Mouse (Mus musculus) brown adipose tissue, adult 24 weeks (tissue): Measurements from ENCODE around the gene Hist1h4h. TPM values are rescaled to one million over a fixed set of nuclear protein-coding genes. Genes with fewer than 3 reads are reported as not detected.
A peak's percentile ranks its signal among the peaks of the same experiment; 100 is the strongest.
"Not testable (repeated sequence)": the region's sequence is repeated elsewhere in the genome, so short reads cannot be mapped to it uniquely, and the experiment has no call there.

Experiments used
- H3K27ac ChIP-seq: fragments of 200-500 bp; replicated peaks from 2 replicates; pipeline ENCODE4 v1.5.1; 2012; ENCODE audit warnings: low read depth, mild to moderate bottlenecking, low read length
- H3K4me1 ChIP-seq: fragments of 200-500 bp; 2 replicates; pipeline ENCODE4 v1.6.1; 2012; ENCODE audit warnings: low read length, mixed read lengths; ENCODE audit not compliant: control insufficient read depth, insufficient read depth, insufficient read length
- H3K4me3 ChIP-seq: fragments of 200-500 bp; 2 replicates; pipeline ENCODE4 v1.5.1; 2012; ENCODE audit warnings: low read depth, mild to moderate bottlenecking, low read length, moderate library complexity; ENCODE audit not compliant: insufficient read depth
- polyA plus RNA-seq: library from polyadenylated mRNA; stranded (reverse); fragments of >200 nt; gene quantifications from 2 replicates; pipeline ENCODE4 v1.2.4, GENCODE M21; 2012; ENCODE audit not compliant: missing spikeins, insufficient read depth, insufficient read length

Gene Hist1h4h
- polyA plus RNA-seq, 1 experiment, result 69.6 TPM

DNA sequence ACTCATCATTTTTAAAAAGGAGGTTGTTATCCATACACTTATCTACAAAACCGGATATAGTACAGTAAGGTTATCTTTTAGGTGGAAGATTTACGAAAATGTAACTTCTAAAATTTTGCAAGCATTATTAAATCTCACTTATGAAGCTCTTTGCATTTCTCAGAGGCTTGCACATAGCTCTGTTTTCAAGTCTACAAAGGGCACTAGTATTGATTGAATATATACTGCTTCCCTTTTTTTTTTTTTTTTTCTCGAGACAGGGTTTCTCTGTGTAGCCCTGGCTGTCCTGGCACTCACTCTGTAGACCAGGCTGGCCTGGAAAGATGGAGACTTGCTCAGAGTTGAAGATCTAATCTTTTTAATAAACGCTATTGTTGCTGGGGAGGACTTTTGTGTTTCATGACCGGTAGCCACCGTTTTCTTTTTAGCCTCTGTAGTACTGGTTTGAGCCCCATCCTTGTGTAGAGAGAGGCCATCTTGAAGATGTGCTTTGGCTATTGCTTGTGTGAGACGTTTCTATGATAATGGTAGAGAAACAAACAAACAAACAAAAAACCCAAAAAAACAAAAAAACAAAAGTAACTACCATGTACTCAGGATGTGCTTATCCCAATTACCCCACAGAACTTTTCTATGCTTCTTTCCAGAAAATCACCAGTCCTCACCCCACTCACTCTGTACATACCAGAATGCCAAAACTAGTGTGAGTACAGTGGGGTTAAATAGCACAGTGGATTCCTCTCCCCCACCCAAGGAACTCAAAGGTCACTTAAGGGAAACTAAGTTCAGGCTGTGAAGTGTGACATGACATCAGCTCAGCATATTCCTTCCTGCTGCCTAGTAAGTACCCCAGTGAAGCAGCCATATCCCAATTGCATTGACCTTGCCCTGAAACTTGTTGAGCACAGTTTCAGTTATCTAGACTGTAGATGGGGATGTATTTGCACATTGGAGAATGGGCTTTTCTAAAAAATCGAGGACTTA, 21.4 kb downstream of the Hist1h4h start:
- peak overlapping the region; percentile 50; the same call in 1 of the 2 replicates for H3K4me3 ChIP-seq
- no peaks in the 10 kb centered on the region for H3K4me1 ChIP-seq
- H3K27ac ChIP-seq, result 0 out of 2 replicates have a peak overlapping the region, but pooled peaks have one; percentile 5

DNA sequence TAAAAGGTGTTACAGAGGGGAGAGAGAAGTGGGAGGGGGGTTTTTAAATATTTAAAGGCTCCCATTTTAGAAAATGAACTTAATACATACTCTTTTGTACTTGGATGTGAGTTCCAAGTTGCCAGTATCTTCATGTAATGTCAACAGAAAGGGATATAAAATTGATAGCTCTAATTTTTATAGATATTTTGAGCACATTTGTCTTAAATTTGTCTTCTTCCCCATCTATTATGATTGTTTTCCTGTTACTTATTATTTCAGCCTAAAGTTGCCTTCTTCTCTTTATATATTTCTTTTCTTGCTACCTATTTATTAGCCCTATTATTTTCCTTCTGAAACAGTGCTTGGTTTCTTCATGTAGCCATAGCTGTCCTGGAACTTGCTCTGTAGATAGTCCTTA, 22.1 kb downstream of the Hist1h4h start, which contains the start of gene Hist1h1d:
Hist1h1d (plus strand) TSS at position 301 of the 400 bp plus-strand sequence.
- no peak within 1 kb of the TSS for H3K4me3 ChIP-seq
- no peak within 1 kb of the TSS for H3K27ac ChIP-seq
- no peaks in the 10 kb centered on the region for H3K4me1 ChIP-seq

DNA sequence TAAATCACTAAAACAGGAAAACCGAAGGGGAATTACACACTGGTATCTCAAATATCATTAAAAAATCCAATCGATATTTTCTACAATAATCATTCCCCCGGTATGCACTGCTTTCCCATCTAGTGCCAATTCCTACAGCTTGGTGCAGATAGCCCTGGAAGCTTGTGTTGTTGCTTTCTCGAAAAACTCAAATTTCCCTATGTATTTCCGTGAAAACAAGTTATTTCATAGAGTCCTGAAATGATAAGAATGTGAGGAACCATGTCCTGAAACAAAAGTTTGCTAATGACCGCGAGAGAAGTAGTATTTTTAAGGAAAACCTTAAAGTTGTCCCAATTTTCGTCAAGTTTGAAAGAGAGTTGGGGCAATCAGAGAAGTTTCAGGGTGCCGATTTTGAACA, 23.5 kb downstream of the Hist1h4h start:
- no peak overlapping the region; the same call in 1 of the 2 replicates for H3K27ac ChIP-seq
- peak overlapping the region; percentile 69 for H3K4me3 ChIP-seq
- no peaks in the 10 kb centered on the region for H3K4me1 ChIP-seq

DNA sequence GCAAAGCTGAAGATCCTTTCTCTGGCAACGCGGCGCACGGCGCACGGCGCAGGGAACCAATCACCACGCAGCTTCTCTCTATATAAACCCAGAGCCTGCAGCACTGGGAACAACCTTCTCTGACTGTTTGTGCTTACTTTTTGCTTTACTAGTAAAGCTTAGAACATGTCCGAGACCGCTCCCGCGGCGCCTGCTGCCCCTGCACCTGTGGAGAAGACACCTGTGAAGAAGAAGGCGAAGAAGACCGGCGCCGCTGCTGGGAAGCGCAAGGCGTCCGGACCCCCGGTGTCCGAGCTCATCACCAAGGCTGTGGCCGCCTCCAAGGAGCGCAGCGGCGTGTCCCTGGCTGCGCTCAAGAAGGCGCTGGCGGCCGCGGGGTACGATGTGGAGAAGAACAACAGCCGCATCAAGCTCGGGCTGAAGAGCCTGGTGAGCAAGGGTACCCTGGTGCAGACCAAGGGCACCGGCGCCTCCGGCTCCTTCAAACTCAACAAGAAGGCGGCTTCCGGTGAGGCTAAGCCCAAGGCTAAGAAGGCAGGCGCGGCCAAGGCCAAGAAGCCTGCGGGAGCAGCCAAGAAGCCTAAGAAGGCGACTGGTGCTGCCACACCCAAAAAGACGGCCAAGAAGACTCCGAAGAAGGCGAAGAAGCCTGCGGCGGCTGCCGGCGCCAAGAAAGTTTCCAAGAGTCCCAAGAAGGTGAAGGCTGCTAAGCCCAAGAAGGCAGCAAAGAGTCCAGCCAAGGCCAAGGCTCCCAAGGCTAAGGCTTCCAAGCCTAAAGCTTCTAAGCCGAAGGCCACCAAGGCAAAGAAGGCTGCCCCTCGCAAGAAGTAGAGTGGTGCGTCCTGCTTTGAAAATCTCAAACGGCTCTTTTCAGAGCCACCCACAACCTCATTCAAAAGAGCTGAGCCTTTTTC, 24.3 kb downstream of the Hist1h4h start:
- peak overlapping the region; percentile 69 for H3K4me3 ChIP-seq
- H3K27ac ChIP-seq, result peak overlapping the region; percentile 74
- no peaks in the 10 kb centered on the region for H3K4me1 ChIP-seq

DNA sequence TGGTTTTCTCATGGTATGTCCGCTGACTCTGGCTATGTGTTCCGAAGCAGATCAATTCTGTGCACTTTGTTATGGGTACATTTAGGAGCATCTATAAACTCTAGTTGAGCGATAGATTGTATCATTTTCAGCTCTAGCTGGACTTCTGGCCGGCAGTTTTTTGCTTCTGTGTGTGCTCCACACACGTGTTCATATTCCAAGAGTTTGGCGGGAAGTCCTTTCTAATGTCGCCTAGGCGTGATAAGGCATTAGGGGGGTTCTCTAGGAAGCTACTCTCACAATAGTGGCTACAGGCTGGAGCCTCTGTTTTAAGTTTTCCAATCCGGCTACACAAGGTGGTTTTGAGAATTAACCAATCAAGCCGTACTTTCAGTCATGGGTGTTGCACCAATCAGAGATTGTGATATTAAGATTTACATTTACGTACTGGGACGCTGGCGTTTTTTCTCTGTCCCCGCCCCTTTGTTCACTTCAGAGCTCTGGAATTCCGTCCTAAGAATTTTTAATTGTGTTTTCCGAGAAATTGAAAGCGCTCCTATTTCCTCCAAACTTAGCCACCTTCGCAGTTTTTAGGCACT, 25.1 kb downstream of the Hist1h4h start:
- peak overlapping the region; percentile 77 for H3K27ac ChIP-seq
- H3K4me1 ChIP-seq, result no peaks in the 10 kb centered on the region
- peak overlapping the region; percentile 69 for H3K4me3 ChIP-seq

DNA sequence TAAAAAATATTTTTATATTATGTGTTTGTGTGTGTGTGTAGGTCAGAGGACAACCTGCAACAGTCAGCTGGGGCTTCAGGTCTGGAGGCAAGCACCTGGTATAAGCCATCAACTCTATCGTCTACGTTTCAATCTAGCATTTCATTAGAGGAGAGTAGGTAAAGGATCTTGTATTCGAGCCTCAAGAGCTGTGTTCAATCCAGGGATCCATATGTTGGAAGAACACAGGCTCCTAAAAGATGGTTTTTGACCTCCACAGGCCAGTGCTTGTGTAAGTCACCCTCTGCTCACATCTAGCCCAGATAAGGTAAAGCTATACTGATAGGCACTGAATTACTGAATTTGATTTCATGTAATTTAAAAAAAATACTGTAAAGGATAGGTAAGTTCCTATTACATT, 26.1 kb downstream of the Hist1h4h start:
- Histone ChIP-seq H3K4me3 (no peak overlapping the region), H3K27ac (no peak overlapping the region), H3K4me1 (no peaks in the 10 kb centered on the region)

DNA sequence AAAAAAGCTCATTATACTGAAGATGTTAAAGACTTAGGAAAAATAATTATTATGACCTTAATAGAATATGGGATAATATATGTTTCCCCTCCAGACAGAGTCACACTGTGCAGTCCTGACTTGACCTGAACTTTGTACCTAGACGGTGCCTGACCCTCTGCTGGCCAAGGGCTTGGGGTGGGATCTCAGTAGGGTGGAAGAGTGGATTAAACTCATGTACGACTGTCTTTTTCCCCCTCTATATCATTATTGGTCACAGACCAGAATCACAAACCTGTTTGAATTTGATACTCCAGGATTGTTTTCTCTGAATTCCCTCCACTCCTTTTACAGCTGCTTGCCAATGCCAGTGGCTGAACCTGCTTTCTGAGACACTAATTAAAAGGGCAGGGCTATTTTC, 29.8 kb downstream of the Hist1h4h start:
- H3K4me3 ChIP-seq, H3K4me1 ChIP-seq, H3K27ac ChIP-seq: not testable (repeated sequence)

DNA sequence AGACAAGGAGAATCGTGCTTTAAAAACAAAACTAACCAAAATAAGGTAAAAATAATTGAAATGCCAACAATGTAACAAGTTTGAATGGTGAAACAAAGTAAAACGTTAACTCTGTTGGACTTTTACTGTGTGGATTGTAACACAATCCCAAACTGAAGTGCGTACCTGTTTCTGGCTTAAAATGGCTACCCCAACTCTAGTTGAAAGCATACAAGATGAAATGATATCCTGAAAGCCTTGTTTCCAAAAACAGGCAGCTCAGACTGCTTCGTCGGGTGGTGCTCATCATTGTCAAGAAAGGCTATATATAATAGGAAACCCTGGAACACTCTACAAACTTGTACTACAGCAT, 30.7 kb downstream of the Hist1h4h start:
- Histone ChIP-seq H3K27ac (peak overlapping the region; percentile 37; the same call in 1 of the 2 replicates), H3K4me3 (peak overlapping the region; percentile 75)
- H3K4me1 ChIP-seq, result not testable (repeated sequence)

DNA sequence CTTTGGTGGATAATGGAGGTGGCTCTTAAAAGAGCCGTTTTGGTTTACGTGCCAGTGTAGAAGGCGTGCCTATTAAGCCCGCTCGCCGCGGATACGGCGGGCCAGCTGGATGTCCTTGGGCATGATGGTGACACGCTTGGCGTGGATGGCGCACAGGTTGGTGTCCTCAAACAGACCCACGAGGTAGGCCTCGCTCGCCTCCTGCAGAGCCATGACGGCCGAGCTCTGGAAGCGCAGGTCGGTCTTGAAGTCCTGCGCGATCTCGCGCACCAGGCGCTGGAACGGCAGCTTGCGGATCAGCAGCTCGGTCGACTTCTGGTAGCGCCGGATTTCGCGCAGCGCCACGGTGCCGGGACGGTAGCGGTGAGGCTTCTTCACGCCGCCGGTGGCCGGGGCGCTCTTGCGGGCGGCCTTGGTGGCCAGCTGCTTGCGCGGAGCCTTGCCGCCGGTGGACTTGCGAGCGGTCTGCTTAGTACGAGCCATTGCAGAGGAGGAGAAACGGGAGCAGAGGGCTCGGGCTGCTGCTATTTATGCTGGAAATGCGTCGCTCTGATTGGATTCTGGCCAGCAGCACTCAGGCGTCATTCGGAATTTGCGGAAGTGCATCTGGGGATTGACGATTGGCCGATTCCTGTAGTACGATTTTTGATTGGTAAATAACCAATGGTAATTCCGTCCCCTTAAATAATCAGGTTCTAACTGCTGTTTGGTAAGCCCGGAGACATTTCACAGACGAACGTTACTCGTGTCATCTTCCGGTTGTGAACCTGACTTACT, 31.2 kb downstream of the Hist1h4h start, which contains the start of gene Hist1h3e:
Hist1h3e (minus strand) TSS at position 487 of the 777 bp plus-strand sequence.
- peak within 1 kb of the TSS; percentile 70 for H3K27ac ChIP-seq
- H3K4me3 ChIP-seq, result peak within 1 kb of the TSS; percentile 75
- H3K4me1 ChIP-seq, result not testable (repeated sequence)

DNA sequence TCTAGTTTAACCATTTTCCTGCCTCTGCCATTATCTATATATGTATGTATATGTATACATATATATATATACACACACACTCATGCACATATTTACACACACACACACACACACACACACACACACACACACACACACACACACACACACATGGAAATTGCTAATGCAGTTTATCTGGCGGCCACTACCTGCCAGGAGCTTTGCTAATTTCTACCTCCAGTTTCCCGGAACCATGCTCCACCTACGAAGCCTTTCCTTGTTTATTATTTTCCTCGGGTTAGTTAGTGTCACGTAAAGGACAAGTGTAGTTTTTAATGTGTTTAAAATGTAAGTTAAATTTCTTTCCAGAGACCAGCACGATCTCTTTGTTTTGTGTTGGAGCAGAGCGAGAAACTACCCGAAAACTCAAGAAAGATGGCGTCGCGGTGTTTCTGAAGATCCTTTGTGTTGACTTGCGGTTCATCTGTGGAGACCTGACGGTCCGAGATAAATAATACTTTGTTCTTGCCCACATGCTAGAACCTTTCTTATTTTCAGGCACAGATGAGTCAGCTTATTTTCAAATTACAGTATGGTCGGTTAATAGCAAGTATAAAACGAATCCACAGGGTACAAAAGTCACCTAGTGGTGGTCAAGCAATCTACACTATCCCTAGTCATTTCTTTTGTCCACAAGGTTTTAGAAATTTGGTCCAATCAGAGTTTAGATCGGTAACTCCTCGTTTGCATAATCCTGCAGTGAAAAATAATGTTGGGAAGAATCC, 32.0 kb downstream of the Hist1h4h start:
- Histone ChIP-seq H3K27ac (peak overlapping the region; percentile 51), H3K4me3 (peak overlapping the region; percentile 75), H3K4me1 (no peaks in the 10 kb centered on the region)

DNA sequence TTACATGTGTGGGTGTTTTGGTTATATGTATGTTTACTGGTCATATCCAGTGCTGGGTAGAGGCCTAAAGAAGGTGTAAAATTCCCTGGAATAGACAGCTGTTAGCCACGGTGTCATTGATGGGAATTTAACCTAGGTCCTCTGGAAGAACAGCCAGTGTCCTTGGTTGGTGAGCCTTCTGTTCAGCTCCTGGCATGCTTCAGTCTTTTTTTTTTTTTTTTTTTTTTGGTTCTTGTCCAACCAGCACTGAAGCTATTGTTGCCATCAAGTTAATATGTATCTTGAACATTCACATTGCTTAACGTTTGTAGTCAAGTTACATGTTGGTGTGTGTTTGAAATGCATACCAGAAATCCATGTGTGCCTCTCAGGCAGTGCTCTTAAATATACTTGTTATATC, 33.6 kb downstream of the Hist1h4h start:
- no peaks in the 10 kb centered on the region for H3K4me1 ChIP-seq
- H3K4me3 ChIP-seq, result no peak overlapping the region
- no peak overlapping the region for H3K27ac ChIP-seq

DNA sequence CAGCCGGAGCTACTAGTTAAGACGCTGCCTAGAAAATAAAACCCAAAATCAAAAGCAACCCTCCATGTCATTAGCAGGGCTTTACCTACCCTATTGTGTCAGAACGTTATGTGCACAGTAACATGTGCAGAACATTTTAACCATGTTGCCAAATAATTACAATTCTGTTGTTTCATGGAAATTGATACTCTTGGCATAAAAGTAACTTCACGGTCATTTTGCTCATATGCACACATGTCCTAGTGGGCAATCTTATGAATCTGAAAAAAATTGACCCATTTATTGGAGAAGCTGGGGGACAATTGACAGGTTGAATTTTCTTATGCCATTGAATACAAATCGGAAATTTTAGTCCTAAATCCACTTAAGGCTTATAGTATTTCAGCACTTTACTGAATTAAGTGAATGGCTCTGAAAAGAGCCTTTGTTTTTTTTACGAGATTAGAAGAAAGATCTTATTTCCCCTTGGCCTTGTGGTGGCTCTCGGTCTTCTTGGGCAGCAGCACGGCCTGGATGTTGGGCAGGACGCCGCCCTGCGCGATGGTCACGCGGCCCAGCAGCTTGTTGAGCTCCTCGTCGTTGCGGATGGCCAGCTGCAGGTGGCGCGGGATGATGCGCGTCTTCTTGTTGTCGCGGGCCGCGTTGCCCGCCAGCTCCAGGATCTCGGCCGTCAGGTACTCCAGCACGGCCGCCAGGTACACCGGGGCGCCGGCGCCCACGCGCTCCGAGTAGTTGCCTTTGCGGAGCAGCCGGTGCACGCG, 39.6 kb downstream of the Hist1h4h start:
- H3K4me1 ChIP-seq, result not testable (repeated sequence)
- Histone ChIP-seq H3K27ac (peak overlapping the region; percentile 46; the same call in 1 of the 2 replicates), H3K4me3 (peak overlapping the region; percentile 61)

DNA sequence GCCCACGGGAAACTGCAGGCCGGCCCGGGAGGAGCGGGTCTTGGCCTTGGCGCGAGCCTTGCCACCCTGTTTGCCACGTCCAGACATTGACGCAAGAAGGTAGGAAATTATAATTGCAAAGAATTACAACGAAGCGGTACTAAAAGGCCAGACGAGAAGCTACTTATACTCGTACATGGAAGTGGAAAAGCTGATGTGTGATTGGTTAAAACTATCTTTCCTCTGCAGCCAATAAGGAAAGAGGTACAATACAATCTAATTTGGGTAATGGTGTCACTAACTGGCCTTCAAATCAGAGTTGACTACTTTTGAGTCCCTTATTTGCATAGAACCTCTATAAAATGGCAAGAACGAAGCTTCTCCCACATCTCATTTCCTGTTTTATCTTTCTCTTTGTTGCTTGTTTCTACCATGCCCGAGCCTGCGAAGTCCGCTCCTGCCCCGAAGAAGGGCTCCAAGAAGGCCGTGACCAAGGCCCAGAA, 40.2 kb downstream of the Hist1h4h start, which contains the start of the genes Hist1h2ae and Hist1h2bg:
Hist1h2ae (minus strand) TSS at position 199 of the 482 bp plus-strand sequence.
Hist1h2bg (plus strand) TSS at position 375 of the 482 bp plus-strand sequence.
- Histone ChIP-seq H3K4me1 (0 out of 2 replicates have a peak, but pooled peaks cover 2% of the 10 kb centered on the region), H3K27ac (peak within 1 kb of the TSS; percentile 74; the same call in 1 of the 2 replicates), H3K4me3 (peak within 1 kb of the TSS; percentile 61)
